Mouse (Mus musculus) cerebellum, postnatal 14 days (tissue): ENCODE results near the gene Zfc3h1.

ENCODE experiments used
- DNase-seq, 2 experiments: peaks; one replicate each; pipeline ENCODE4 v3.0.0; 2021; ENCODE audit warnings: mixed read lengths in 2 of 2

Gene Zfc3h1

DNA sequence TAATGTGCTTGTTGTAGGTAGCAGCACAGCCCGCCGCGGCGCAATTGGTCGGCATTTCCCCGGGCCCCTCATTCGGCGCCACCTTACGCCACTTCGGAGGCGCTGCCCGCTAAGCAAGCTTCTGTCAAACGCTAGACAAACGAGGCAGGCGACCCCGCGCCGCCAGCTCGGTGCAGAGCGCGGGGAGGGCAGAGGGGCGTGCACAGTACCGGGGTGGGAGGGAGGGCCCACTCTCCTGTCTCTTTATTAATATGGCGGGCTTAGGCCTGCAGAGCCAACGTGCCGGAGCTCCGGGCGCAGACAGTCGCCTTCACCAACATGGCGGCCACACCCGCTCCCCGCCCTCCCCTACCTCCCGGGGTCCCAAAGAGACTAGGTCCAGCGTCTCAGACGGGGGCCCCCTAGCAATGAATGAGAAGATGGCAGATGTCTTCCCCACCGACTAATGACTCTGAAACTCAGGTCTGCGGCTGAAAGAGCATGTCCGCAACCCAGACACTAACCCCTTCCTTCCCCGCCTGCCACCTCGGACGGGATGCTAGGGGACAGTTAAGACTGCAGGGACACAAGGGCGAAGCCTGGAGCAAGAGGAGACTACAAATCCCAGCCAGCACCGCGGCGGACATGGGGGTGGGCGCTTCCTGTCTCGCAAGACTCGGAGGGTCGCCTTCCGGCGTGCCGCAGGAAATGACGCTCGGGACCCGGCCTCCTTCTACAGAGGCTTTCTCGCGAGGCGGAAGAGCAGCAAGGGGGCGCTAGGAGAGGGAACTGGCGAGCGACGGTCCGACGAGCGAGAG lies at the start of gene Zfc3h1, which contains the start of gene Thap2:
Zfc3h1 (plus strand) TSS at position 739 of the 797 bp plus-strand sequence.
Thap2 (minus strand) TSS at position 223 of the 797 bp plus-strand sequence.
- peak; percentile 98 for DNase-seq

DNA sequence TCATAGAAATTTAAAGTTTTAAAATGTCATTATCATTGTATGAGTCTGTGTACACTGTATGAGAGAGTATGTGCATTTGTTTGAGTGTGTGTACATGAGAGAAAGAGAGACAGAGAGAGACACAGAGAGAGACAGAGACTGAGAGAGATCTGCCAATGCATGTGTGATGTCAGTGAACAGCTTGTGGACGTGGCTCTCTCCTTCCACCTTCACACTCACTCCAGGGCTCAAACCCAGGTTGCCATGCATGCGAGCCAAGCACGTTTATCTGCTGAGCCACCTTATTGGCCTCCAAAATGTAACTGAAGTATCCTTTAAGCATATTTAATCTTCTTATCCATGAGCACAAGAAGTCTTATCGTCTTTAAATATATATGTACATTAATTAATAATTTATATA lies 47.9 kb upstream of the Zfc3h1 start:
- DNase-seq = no peak

- no peak for DNase-seq
These were observed 44.9 kb upstream of the Zfc3h1 start for GRCm38 (mm10) chr10:115339820-115340328.

- no peak for DNase-seq
These were observed 41.9 kb upstream of the Zfc3h1 start for GRCm38 (mm10) chr10:115342771-115343425.

- no peak for DNase-seq
These were observed 38.3 kb upstream of the Zfc3h1 start for GRCm38 (mm10) chr10:115346444-115346843.

DNA sequence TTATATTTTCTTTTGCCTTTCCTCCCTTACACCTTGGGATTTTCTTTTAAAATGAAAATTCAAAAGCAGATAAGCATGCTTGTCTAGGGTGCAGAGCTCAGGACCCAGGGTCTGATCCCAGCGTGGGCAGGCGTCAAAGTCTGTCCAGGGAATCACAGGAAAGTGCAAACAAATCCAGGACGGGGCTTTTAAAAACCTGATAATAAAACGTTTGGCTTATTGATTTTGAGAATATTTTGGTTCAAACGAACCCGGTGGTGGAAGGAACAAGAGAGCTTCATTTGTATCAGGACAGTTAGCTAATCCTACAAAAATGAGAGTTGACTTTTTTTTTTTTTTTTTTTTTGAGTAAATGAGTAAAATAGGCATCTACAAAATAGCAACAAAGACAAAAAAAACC lies 36.6 kb upstream of the Zfc3h1 start:
- no peak for DNase-seq

DNA sequence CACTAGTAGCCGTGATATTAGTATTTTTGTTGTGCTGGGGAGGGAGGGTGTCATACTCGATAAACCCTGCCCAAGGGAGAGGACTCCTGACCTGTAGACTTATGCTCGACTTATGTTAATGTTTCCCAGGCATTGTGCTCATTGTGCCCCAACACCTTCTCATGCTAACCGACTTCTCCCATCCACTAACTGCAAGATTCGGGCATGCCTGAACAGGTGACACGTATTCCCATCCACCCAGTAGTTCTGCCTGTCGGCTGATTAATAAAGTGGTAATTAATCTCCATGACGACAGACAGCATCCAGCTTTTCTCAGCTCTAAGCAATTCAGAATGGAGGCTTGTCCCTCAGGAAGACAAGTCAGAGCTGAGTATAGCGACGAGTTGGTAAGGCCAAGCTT lies 35.7 kb upstream of the Zfc3h1 start:
- no peak for DNase-seq

DNA sequence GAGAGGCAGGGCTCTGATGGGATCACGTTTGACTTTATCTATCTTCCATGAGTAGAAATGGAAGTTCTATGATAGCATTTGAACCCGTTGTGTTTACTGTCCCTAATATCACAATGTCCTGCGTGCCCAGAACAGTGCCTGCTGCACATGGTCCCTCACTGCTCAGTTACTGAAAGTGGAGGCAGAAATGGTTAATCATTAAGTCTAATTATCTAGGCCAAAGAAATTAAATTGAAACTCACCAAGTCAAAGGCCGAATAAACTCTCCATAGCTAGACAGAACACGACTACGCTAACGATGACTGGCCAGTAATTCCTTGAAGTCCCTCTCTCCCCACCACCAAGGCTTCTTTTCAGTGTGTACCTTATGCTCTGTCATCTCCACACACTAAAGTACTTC lies 35.2 kb upstream of the Zfc3h1 start:
- no peak for DNase-seq

- DNase-seq = no peak
These were observed 33.9 kb upstream of the Zfc3h1 start for GRCm38 (mm10) chr10:115350810-115351397.

- no peak for DNase-seq
These were observed 30.2 kb upstream of the Zfc3h1 start for GRCm38 (mm10) chr10:115354553-115354952.

GRCm38 (mm10) chr10:115355016-115355415 lies 29.7 kb upstream of the Zfc3h1 start:
- no peak for DNase-seq

DNA sequence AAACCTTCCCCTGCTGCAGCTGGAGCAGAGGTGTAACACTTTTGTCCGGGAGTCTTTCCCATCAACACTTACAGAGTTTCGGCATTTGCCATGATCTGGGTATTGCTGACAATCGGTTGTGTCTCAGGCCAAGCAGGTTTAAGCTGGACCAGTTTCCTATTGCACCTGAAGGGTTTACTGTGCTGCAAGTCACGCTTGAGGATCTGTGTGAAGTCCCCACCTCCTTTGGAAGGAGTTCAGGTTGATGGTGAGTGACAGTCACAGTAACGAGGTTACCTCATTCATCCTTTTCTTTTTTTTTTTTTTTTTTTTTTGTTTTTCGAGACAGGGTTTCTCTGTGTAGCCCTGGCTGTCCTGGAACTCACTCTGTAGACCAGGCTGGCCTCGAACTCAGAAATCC lies 28.7 kb upstream of the Zfc3h1 start:
- DNase-seq = no peak

DNA sequence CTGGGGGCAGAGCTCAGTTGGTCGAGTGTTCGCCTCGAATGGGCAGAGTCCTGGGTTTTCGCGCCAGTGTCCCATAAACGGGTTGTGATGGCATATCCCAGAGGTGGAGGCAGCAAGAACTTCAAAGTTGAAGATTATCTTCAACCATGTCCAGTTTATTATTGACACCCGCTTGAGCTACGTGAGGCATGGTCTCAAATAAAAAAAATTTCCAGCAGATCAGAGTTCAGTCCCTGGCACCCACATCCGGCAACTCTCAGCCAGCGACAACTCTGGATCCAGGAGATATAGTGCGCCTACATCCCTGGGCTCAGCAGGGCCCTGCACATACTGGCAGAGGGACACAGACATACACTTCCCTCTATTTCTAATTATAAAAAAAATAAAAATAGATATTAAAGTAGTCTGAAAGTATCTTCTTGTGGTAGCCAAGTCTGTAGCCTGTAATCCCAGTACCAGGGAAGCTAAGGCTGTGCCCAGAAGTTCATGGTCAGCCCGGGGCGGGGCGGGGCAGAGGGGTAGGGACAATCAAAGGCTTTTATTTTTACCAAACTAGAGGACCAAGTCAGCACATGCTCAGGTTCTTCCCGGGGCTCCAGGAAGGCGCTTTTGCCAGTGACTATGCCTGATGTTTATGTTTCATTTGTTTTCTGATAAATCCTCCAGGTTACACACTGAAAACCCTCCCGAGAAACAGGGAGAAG lies 26.4 kb upstream of the Zfc3h1 start:
- DNase-seq = no peak

GRCm38 (mm10) chr10:115359066-115359465 lies 25.7 kb upstream of the Zfc3h1 start:
- no peak for DNase-seq

GRCm38 (mm10) chr10:115361840-115362622 lies 22.7 kb upstream of the Zfc3h1 start, which contains the start of gene Tmem19:
Gene Tmem19 (minus strand): TSS chr10:115362501.
- peak; percentile 98 to 99 for DNase-seq

- no peak for DNase-seq
These were observed 22.2 kb upstream of the Zfc3h1 start for GRCm38 (mm10) chr10:115362623-115362964.

DNA sequence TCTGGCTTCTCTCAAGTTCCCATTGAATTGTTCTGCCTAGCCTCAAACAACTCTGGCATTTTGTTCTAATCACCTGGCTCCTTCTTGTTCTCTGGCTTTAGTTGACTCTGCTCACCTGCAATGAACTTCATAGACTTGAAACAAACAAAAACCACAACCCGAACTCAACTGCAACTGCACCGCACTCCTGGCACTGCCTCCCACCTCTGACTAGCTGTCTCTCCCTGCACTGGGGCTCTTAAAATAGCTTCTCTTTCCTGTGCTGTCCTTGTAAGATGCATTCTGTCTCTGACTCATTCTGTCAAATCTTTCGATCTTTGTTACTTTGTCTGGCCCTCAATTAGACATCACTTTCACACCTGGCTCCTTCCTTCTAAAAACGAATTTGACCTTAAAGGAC lies 21.6 kb upstream of the Zfc3h1 start:
- no peak for DNase-seq

GRCm38 (mm10) chr10:115381506-115382084 lies 3.2 kb upstream of the Zfc3h1 start:
- no peak for DNase-seq

GRCm38 (mm10) chr10:115382846-115383643 lies 1.7 kb upstream of the Zfc3h1 start:
- DNase-seq = no peak

DNA sequence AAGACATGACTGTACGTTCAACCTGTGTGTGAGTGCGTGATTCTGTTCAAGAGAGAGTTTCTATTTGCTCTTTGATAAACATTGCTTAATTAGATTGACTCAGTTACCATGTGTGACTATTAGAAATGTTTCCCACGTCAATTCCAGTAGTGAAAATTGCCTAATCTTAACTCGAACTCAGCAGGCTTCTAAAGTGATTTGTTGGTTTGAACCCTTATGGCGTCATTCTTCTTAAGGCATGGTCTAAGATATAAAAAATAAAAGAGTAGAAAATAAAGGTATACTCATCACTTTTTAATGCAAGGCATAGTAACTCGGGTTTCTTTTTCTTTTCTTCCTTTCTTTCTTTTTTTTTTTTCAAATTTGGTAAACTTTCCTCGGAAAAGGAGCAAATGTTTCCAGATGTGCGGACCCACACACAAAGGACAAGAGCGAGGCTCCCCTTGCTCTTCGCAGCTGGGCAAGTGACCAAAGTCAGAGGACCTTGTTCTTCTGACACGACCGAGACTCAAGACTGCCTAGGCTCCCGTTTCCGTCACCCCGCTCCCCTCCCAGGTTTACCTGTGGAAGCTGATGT lies 1.0 kb upstream of the Zfc3h1 start:
- DNase-seq = no peak
